Mouse (Mus musculus): Measurements from ENCODE around the gene Plcb4.

DNA sequence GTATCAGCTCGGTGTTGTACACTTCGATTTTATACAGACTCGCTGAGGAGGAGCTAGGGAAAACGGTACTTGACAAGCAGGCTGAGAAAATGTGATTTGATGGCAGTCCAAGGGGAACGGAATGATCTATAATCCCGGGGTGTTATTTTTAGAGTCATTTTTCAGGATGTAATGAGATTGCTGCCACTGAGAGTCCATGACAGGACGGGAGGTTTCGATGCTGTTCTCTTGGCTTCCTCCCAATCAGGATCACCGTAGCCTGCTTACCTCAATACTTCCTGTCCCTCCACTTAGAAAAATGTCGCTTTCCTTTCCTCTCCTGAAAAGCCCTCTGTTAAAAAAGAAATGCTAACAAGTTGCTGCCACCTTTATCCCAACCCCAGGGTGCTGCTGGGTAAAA, 257.1 kb downstream of the Plcb4 start:
- TF ChIP-seq CTCF (IDR thresholded peaks at IDR 0.05) = no peak
- TF ChIP-seq EP300 (IDR thresholded peaks at IDR 0.05) = no peak

Data from lung, postnatal 0 days (tissue).